Mouse (Mus musculus) liver, embryonic 18 days (tissue): ENCODE measurements around the gene Tub. TPM values are rescaled to one million over a fixed set of nuclear protein-coding genes. Genes with fewer than 3 reads are reported as not detected.

Experiments
- polyA plus RNA-seq: library from polyadenylated mRNA; depleted of rRNA; stranded (reverse); fragments of >200 nt; gene quantifications from 2 replicates; pipeline ENCODE4 v1.2.3, GENCODE M21; 2012; rRNA removed

Tub gene
- 0.01 and 0.07 TPM in 2 replicates for polyA plus RNA-seq

GRCm38 (mm10) chr7:108950312-108950761, at the start of gene Tub:
Tub (plus strand) TSS chr7:108950338.

GRCm38 (mm10) chr7:108929726-108930393, 20.3 kb upstream of the Tub start, which contains the start of gene Nlrp10:
Nlrp10 (minus strand) TSS chr7:108930178.

GRCm38 (mm10) chr7:108933794-108934731, 16.1 kb upstream of the Tub start, which contains the start of gene Eif3f:
Eif3f (plus strand) TSS chr7:108934417.

GRCm38 (mm10) chr7:109083113-109083812, 133.1 kb downstream of the Tub start, which contains the start of gene Ric3:
Ric3 (minus strand) TSS chr7:109083331.

Other genes with a start within 250 kb of the Tub start
- gene Olfr512, start 237.0 kb upstream of the Tub start, polyA plus RNA-seq, result not detected in 2 replicates
- gene Olfr513, start 199.4 kb upstream of the Tub start, polyA plus RNA-seq, result not detected in 2 replicates
- not detected in 2 replicates for gene Olfr514, start 124.3 kb upstream of the Tub start, polyA plus RNA-seq
- not detected in 2 replicates for gene Olfr516, start 99.8 kb upstream of the Tub start, polyA plus RNA-seq
- not detected in 2 replicates for gene Olfr517, start 78.0 kb upstream of the Tub start, polyA plus RNA-seq
- gene Olfr518, start 65.3 kb upstream of the Tub start, polyA plus RNA-seq, result not detected in 2 replicates
- gene Olfr519, start 55.9 kb upstream of the Tub start, polyA plus RNA-seq, result not detected in 2 replicates
- gene Nlrp10, start 20.2 kb upstream of the Tub start, polyA plus RNA-seq, result 0.01 TPM in 1 of 2 replicates, not detected in the other
- 28.0 and 34.2 TPM in 2 replicates for gene Eif3f, start 15.9 kb upstream of the Tub start, polyA plus RNA-seq
- gene Ric3, start 133.0 kb downstream of the Tub start, polyA plus RNA-seq, result 0.16 and 0.20 TPM in 2 replicates
- 1.3 and 1.8 TPM in 2 replicates for gene Lmo1, start 224.9 kb downstream of the Tub start, polyA plus RNA-seq